Mouse (Mus musculus) neural tube, embryonic 12.5 days (tissue): ENCODE measurements around the gene Artn. TPM values are rescaled to one million over a fixed set of nuclear protein-coding genes. Genes with fewer than 3 reads are reported as not detected.

Experiments used
- ATAC-seq: fragments of 200-750 bp; cut with Nextera tagmentation; 2 replicates; pipeline ENCODE4 v1.8.0; 2017; ENCODE audit warnings: low read depth, mild to moderate bottlenecking, moderate TSS enrichment, moderate library complexity; ENCODE audit not compliant: low FRiP score
- H3K27ac ChIP-seq: fragments of 300-500 bp; sonication (generic); 2 replicates; pipeline ENCODE4 v1.5.1; 2016
- H3K27me3 ChIP-seq: fragments of 300-500 bp; sonication (generic); replicated peaks from 2 replicates; pipeline ENCODE4 v1.6.1; 2016; ENCODE audit warnings: mild to moderate bottlenecking
- H3K36me3 ChIP-seq: fragments of 300-500 bp; sonication (generic); 2 replicates; pipeline ENCODE4 v1.6.1; 2016; ENCODE audit warnings: mild to moderate bottlenecking
- H3K4me1 ChIP-seq: fragments of 300-500 bp; sonication (generic); 2 replicates; pipeline ENCODE4 v1.6.1; 2016
- H3K4me2 ChIP-seq: fragments of 300-500 bp; sonication (generic); replicated peaks from 2 replicates; pipeline ENCODE4 v1.6.1; 2016; ENCODE audit warnings: mild to moderate bottlenecking
- H3K4me3 ChIP-seq: fragments of 300-500 bp; sonication (generic); 2 replicates; pipeline ENCODE4 v1.5.1; 2016
- H3K9ac ChIP-seq: fragments of 300-500 bp; sonication (generic); 2 replicates; pipeline ENCODE4 v1.6.1; 2016; ENCODE audit warnings: mild to moderate bottlenecking
- H3K9me3 ChIP-seq: fragments of 300-500 bp; sonication (generic); 2 replicates; pipeline ENCODE4 v1.6.1; 2016; ENCODE audit warnings: mild to moderate bottlenecking
- WGBS: fragments of 180-500 bp; shearing (Covaris S2); methylation state at CpG from one replicate; pipeline ENCODE4 v1.1.7; 2016; 5-methylcytosine and 5-hydroxymethylcytosine counted together
- polyA plus RNA-seq: library from polyadenylated mRNA; unstranded; fragments of >200 nt; fragmentation: Nextera tagmentation; extraction: Ambion mirVana; gene quantifications from 2 replicates; pipeline ENCODE4 v1.2.1, GENCODE M21; 2016

The Artn gene
- polyA plus RNA-seq, 1 experiment from 2014 or later: 1.3 TPM

- WGBS: 91% methylated on average over 4 of the region's 4 CpGs
Measured at GRCm38 (mm10) chr4:117917847-117918246, 11.7 kb downstream of the Artn start.

GRCm38 (mm10) chr4:117917402-117917801 lies 12.2 kb downstream of the Artn start:
- WGBS: 92% methylated on average over 4 of the region's 4 CpGs
- ATAC-seq: no peak
- Histone ChIP-seq H3K27me3 (0 out of 2 replicates have a peak, but pooled peaks cover under 1% of the 10 kb centered on the region), H3K9me3 (no peaks in the 10 kb centered on the region), H3K9ac (no peak overlapping the region), H3K4me1 (peaks cover 25% of the 10 kb centered on the region), H3K36me3 (no peaks in the 10 kb centered on the region), H3K4me3 (no peak overlapping the region), H3K4me2 (no peak overlapping the region), H3K27ac (no peak overlapping the region)

More at GRCm38 (mm10) chr4:117917847-117918246, 11.7 kb downstream of the Artn start:
- no peaks in the 10 kb centered on the region for H3K9me3 ChIP-seq
- no peak overlapping the region for H3K4me3 ChIP-seq
- H3K9ac ChIP-seq: no peak overlapping the region
- peaks cover 5% of the 10 kb centered on the region; the same call in 1 of the 2 replicates for H3K27me3 ChIP-seq
- no peak for ATAC-seq
- no peak overlapping the region for H3K4me2 ChIP-seq
- peaks cover 21% of the 10 kb centered on the region for H3K4me1 ChIP-seq
- H3K36me3 ChIP-seq: no peaks in the 10 kb centered on the region
- H3K27ac ChIP-seq: no peak overlapping the region

GRCm38 (mm10) chr4:117916386-117916785 lies 13.2 kb downstream of the Artn start:
- H3K36me3 ChIP-seq: peaks cover 8% of the 10 kb centered on the region
- H3K4me3 ChIP-seq: no peak overlapping the region
- no peaks in the 10 kb centered on the region for H3K9me3 ChIP-seq
- no peaks in the 10 kb centered on the region for H3K27me3 ChIP-seq
- peak overlapping the region; percentile 100; the same call in 1 of the 2 replicates for H3K4me2 ChIP-seq
- no peak overlapping the region for H3K27ac ChIP-seq
- H3K9ac ChIP-seq: no peak overlapping the region
- WGBS: 87% methylated on average over 5 of the region's 5 CpGs
- peaks cover 34% of the 10 kb centered on the region for H3K4me1 ChIP-seq
- ATAC-seq: no peak

GRCm38 (mm10) chr4:117915489-117916105 lies 14.0 kb downstream of the Artn start:
- Histone ChIP-seq H3K27ac (no peak overlapping the region), H3K4me3 (peak overlapping the region; percentile 84), H3K36me3 (peaks cover 14% of the 10 kb centered on the region), H3K4me1 (peaks cover 34% of the 10 kb centered on the region), H3K27me3 (no peaks in the 10 kb centered on the region), H3K9me3 (no peaks in the 10 kb centered on the region), H3K9ac (peak overlapping the region; percentile 29; the same call in 1 of the 2 replicates), H3K4me2 (peak overlapping the region; percentile 100)
- 6% methylated on average over 19 of the region's 19 CpGs for WGBS
- ATAC-seq: 0 out of 2 replicates have a peak, but pooled peaks have one; percentile 12

- Histone ChIP-seq H3K4me3 (peak within 1 kb of the TSS; percentile 84), H3K4me1 (peaks cover 38% of the 10 kb centered on the region), H3K27ac (no peak within 1 kb of the TSS), H3K27me3 (no peaks in the 10 kb centered on the region), H3K9me3 (no peaks in the 10 kb centered on the region), H3K9ac (peak within 1 kb of the TSS; percentile 90), H3K4me2 (peak within 1 kb of the TSS; percentile 100), H3K36me3 (peaks cover 14% of the 10 kb centered on the region)
- peak; percentile 95 for ATAC-seq
- under 1% methylated on average over 61 of the region's 61 CpGs for WGBS
Measured at GRCm38 (mm10) chr4:117914591-117915442, 14.7 kb downstream of the Artn start, which contains the start of gene Ipo13. Gene Ipo13, minus strand, starts transcription at chr4:117914999.

GRCm38 (mm10) chr4:117914031-117914430 lies 15.5 kb downstream of the Artn start:
- Histone ChIP-seq H3K4me2 (peak overlapping the region; percentile 100), H3K4me3 (peak overlapping the region; percentile 84), H3K9ac (peak overlapping the region; percentile 90), H3K27me3 (no peaks in the 10 kb centered on the region), H3K9me3 (no peaks in the 10 kb centered on the region), H3K4me1 (peaks cover 46% of the 10 kb centered on the region), H3K27ac (no peak overlapping the region), H3K36me3 (peaks cover 14% of the 10 kb centered on the region)
- no peak for ATAC-seq
- 19% methylated on average over 8 of the region's 8 CpGs for WGBS

GRCm38 (mm10) chr4:117913421-117913820 lies 16.1 kb downstream of the Artn start:
- H3K4me3 ChIP-seq: peak overlapping the region; percentile 84
- peaks cover 52% of the 10 kb centered on the region for H3K4me1 ChIP-seq
- H3K27ac ChIP-seq: no peak overlapping the region
- WGBS: 56% methylated on average over 3 of the region's 3 CpGs
- no peak for ATAC-seq
- H3K36me3 ChIP-seq: peaks cover 14% of the 10 kb centered on the region
- H3K9me3 ChIP-seq: no peaks in the 10 kb centered on the region
- no peaks in the 10 kb centered on the region for H3K27me3 ChIP-seq
- peak overlapping the region; percentile 90; the same call in 1 of the 2 replicates for H3K9ac ChIP-seq
- peak overlapping the region; percentile 100 for H3K4me2 ChIP-seq

- no peaks in the 10 kb centered on the region for H3K9me3 ChIP-seq
- no peak overlapping the region for H3K27ac ChIP-seq
- H3K9ac ChIP-seq: peak overlapping the region; percentile 14; the same call in 1 of the 2 replicates
- WGBS: 63% methylated on average over 7 of the region's 7 CpGs
- H3K36me3 ChIP-seq: peaks cover 14% of the 10 kb centered on the region
- peaks cover 57% of the 10 kb centered on the region for H3K4me1 ChIP-seq
- no peak for ATAC-seq
- H3K27me3 ChIP-seq: no peaks in the 10 kb centered on the region
- peak overlapping the region; percentile 100 for H3K4me2 ChIP-seq
- peak overlapping the region; percentile 84; the same call in 1 of the 2 replicates for H3K4me3 ChIP-seq
Measured at GRCm38 (mm10) chr4:117912685-117913273, 16.8 kb downstream of the Artn start.

- peaks cover 57% of the 10 kb centered on the region for H3K4me1 ChIP-seq
- H3K4me3 ChIP-seq: no peak overlapping the region
Measured at GRCm38 (mm10) chr4:117912131-117912561, 17.4 kb downstream of the Artn start.

GRCm38 (mm10) chr4:117908834-117909453 lies 20.6 kb downstream of the Artn start:
- peak overlapping the region; percentile 55 for H3K4me2 ChIP-seq
- no peaks in the 10 kb centered on the region for H3K9me3 ChIP-seq
- peak overlapping the region; percentile 13; the same call in 1 of the 2 replicates for H3K4me3 ChIP-seq
- peaks cover 42% of the 10 kb centered on the region for H3K36me3 ChIP-seq
- WGBS: 60% methylated on average over 8 of the region's 8 CpGs
- ATAC-seq: peak; percentile 79
- no peaks in the 10 kb centered on the region for H3K27me3 ChIP-seq
- peak overlapping the region; percentile 33; the same call in 1 of the 2 replicates for H3K9ac ChIP-seq
- peaks cover 48% of the 10 kb centered on the region for H3K4me1 ChIP-seq
- peak overlapping the region; percentile 74 for H3K27ac ChIP-seq

More at GRCm38 (mm10) chr4:117912131-117912561, 17.4 kb downstream of the Artn start:
- Histone ChIP-seq H3K4me2 (peak overlapping the region; percentile 100), H3K36me3 (peaks cover 18% of the 10 kb centered on the region), H3K9ac (0 out of 2 replicates have a peak overlapping the region, but pooled peaks have one; percentile 7), H3K9me3 (no peaks in the 10 kb centered on the region), H3K27me3 (no peaks in the 10 kb centered on the region), H3K27ac (no peak overlapping the region)
- 92% methylated on average over 13 of the region's 13 CpGs for WGBS
- ATAC-seq: no peak

GRCm38 (mm10) chr4:117906196-117906595 lies 23.4 kb downstream of the Artn start:
- peaks cover 24% of the 10 kb centered on the region for H3K4me1 ChIP-seq
- H3K4me2 ChIP-seq: no peak overlapping the region
- WGBS: 96% methylated on average over 3 of the region's 3 CpGs
- ATAC-seq: no peak
- no peak overlapping the region for H3K27ac ChIP-seq
- H3K9ac ChIP-seq: no peak overlapping the region
- peaks cover 60% of the 10 kb centered on the region for H3K36me3 ChIP-seq
- no peak overlapping the region for H3K4me3 ChIP-seq
- H3K27me3 ChIP-seq: no peaks in the 10 kb centered on the region
- no peaks in the 10 kb centered on the region for H3K9me3 ChIP-seq
